Mouse (Mus musculus) hindbrain, postnatal 0 days (tissue): ENCODE data around the gene Izumo1. TPM values are rescaled to one million over a fixed set of nuclear protein-coding genes. Genes with fewer than 3 reads are reported as not detected.

Experiments
- ATAC-seq: fragments of 200-750 bp; cut with Nextera tagmentation; 2 replicates; pipeline ENCODE4 v1.8.0; 2017; ENCODE audit warnings: mild to moderate bottlenecking, moderate TSS enrichment, moderate library complexity
- DNase-seq: peaks from one replicate; pipeline ENCODE4 v3.0.0-alpha.2; 2015; ENCODE audit warnings: low spot score
- H3K27ac ChIP-seq: fragments of 300-500 bp; sonication (generic); 2 replicates; pipeline ENCODE4 v1.5.1; 2014; ENCODE audit warnings: mild to moderate bottlenecking
- H3K27me3 ChIP-seq: fragments of 300-500 bp; sonication (generic); 2 replicates; pipeline ENCODE4 v1.6.1; 2014; ENCODE audit warnings: low read length, mixed read lengths; ENCODE audit not compliant: insufficient read depth
- H3K36me3 ChIP-seq: fragments of 300-500 bp; sonication (generic); 2 replicates; pipeline ENCODE4 v1.6.1; 2014; ENCODE audit warnings: low read length, mixed read lengths; ENCODE audit not compliant: insufficient read depth
- H3K4me1 ChIP-seq: fragments of 300-500 bp; sonication (generic); 2 replicates; pipeline ENCODE4 v1.6.1; 2014; ENCODE audit warnings: antibody characterized with exemption, low read length, mixed read lengths; ENCODE audit not compliant: insufficient read depth
- H3K4me2 ChIP-seq: fragments of 300-500 bp; sonication (generic); 2 replicates; pipeline ENCODE4 v1.6.1; 2014; ENCODE audit warnings: low read depth, mild to moderate bottlenecking, low read length, moderate library complexity, mixed read lengths
- H3K4me3 ChIP-seq: fragments of 300-500 bp; sonication (generic); 2 replicates; pipeline ENCODE4 v1.5.1; 2014; ENCODE audit warnings: low read length
- H3K9ac ChIP-seq: fragments of 300-500 bp; sonication (generic); replicated peaks from 2 replicates; pipeline ENCODE4 v1.6.1; 2014; ENCODE audit warnings: mild to moderate bottlenecking, low read length, moderate library complexity, mixed read lengths
- H3K9me3 ChIP-seq: fragments of 300-500 bp; sonication (generic); 2 replicates; pipeline ENCODE4 v1.6.1; 2016; ENCODE audit warnings: low read length, mixed read lengths
- CTCF ChIP-seq: IDR thresholded peaks from 2 replicates; pipeline ENCODE4 v1.5.1; 2016; ENCODE audit warnings: antibody characterized with exemption, control low read depth, low read depth
- WGBS: fragments of 180-500 bp; shearing (Covaris S2); extraction: QIAGEN DNeasy Blood & Tissue Kit; methylation state at CpG from one replicate; pipeline ENCODE4 v1.1.7; 2014; 5-methylcytosine and 5-hydroxymethylcytosine counted together
- polyA plus RNA-seq: library from polyadenylated mRNA; unstranded; fragments of >200 nt; fragmentation: Nextera tagmentation; extraction: Ambion mirVana; gene quantifications from 2 replicates; pipeline ENCODE4 v1.2.1, GENCODE M21; 2015
- total RNA-seq: library from RNA; depleted of rRNA; stranded (reverse); fragments of >200 nt; gene quantifications from 2 replicates; pipeline ENCODE4 v1.2.3, GENCODE M21; 2014

Gene Izumo1
- total and polyA plus RNA-seq, 2 experiments from 2014 or later: 0.10 TPM

- 83% methylated on average over 15 of the region's 15 CpGs for WGBS
- ATAC-seq (no peak), DNase-seq (no peak)
- no peak for TF ChIP-seq CTCF
- no peaks in the 10 kb centered on the region for H3K9me3 ChIP-seq
- H3K4me2 ChIP-seq: no peak overlapping the region
- no peak overlapping the region for H3K4me3 ChIP-seq
- no peaks in the 10 kb centered on the region for H3K27me3 ChIP-seq
- 0 out of 2 replicates have a peak, but pooled peaks cover 9% of the 10 kb centered on the region for H3K4me1 ChIP-seq
- H3K36me3 ChIP-seq: no peaks in the 10 kb centered on the region
- H3K9ac ChIP-seq: no peak overlapping the region
- H3K27ac ChIP-seq: no peak overlapping the region
Measured at GRCm38 (mm10) chr7:45635711-45636688, 14.4 kb downstream of the Izumo1 start.

- Histone ChIP-seq H3K36me3 (no peaks in the 10 kb centered on the region), H3K4me1 (peaks cover 16% of the 10 kb centered on the region; the same call in 1 of the 2 replicates), H3K27ac (no peak overlapping the region), H3K4me2 (no peak overlapping the region), H3K9me3 (no peaks in the 10 kb centered on the region), H3K27me3 (no peaks in the 10 kb centered on the region), H3K4me3 (no peak overlapping the region), H3K9ac (no peak overlapping the region)
- ATAC-seq (no peak), DNase-seq (no peak)
- no peak for TF ChIP-seq CTCF
- WGBS: 90% methylated on average over 6 of the region's 6 CpGs
Measured at GRCm38 (mm10) chr7:45637710-45638109, 16.1 kb downstream of the Izumo1 start.

GRCm38 (mm10) chr7:45638623-45639401, 17.2 kb downstream of the Izumo1 start:
- peak; percentile 100 for DNase-seq
- Histone ChIP-seq H3K4me2 (peak overlapping the region; percentile 49), H3K4me1 (peaks cover 22% of the 10 kb centered on the region; the same call in 1 of the 2 replicates), H3K36me3 (no peaks in the 10 kb centered on the region), H3K27ac (no peak overlapping the region), H3K27me3 (no peaks in the 10 kb centered on the region), H3K9ac (peak overlapping the region; percentile 31; the same call in 1 of the 2 replicates), H3K9me3 (no peaks in the 10 kb centered on the region), H3K4me3 (peak overlapping the region; percentile 25; the same call in 1 of the 2 replicates)
- no peak for TF ChIP-seq CTCF
- peak; percentile 90 for ATAC-seq
- WGBS: 23% methylated on average over 29 of the region's 29 CpGs

GRCm38 (mm10) chr7:45639561-45640027, 18.0 kb downstream of the Izumo1 start, which contains the start of gene Mamstr:
TSS of gene Mamstr (plus strand) at chr7:45639977.
- ATAC-seq: no peak
- no peak within 1 kb of the TSS for H3K27ac ChIP-seq

DNA sequence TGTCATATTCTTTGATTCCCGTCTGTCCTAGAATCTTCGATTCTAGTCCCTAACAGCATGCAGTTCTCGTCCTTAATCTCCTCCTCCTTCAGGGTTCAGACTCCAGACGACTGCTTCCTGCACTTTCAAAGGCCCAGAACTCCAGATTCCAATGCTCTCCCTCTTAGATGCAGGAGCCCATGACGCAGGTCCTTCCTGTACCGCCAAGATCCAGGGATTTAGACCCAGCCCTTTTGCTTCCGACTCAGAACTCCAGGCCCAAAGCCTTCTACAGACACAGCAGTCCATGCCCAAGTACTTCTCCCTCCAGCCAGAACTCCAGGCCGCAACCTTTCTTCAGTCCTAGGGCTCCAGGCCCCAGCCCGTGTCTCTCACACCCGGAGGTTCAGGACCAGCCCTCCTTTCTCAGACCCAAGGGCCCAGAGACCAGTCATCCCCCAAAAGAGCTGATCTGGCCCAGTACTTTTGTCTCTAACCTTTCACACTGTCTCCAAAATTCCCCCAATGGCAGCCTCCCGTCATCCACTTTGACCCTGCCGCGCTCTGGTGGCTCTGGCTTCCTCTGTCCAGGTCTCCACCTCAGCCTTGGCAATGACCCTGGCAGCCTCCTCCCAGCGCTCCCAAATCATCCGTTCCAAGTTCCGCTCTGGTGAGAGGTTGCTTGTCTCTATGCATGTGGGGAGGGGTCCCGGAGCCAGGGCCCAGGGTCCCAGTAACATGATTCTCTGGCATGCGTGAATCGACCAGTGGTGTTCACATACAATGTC, 18.8 kb downstream of the Izumo1 start:
- Histone ChIP-seq H3K4me3 (no peak overlapping the region), H3K27ac (no peak overlapping the region), H3K9me3 (no peaks in the 10 kb centered on the region), H3K36me3 (no peaks in the 10 kb centered on the region), H3K27me3 (no peaks in the 10 kb centered on the region), H3K4me2 (no peak overlapping the region), H3K4me1 (peaks cover 22% of the 10 kb centered on the region; the same call in 1 of the 2 replicates), H3K9ac (no peak overlapping the region)
- DNase-seq (no peak), ATAC-seq (no peak)
- TF ChIP-seq CTCF: no peak
- 72% methylated on average over 19 of the region's 19 CpGs for WGBS

More at GRCm38 (mm10) chr7:45639561-45640027, 18.0 kb downstream of the Izumo1 start, which contains the start of gene Mamstr:
- Histone ChIP-seq H3K27me3 (no peaks in the 10 kb centered on the region), H3K36me3 (no peaks in the 10 kb centered on the region), H3K9me3 (no peaks in the 10 kb centered on the region), H3K4me2 (no peak within 1 kb of the TSS), H3K4me3 (no peak within 1 kb of the TSS), H3K4me1 (peaks cover 22% of the 10 kb centered on the region; the same call in 1 of the 2 replicates), H3K9ac (no peak within 1 kb of the TSS)
- no peak for TF ChIP-seq CTCF
- 27% methylated on average over 19 of the region's 19 CpGs for WGBS
- no peak for DNase-seq
